22 mouse cellular contexts compared by ENCODE assay signal in genomic region chr3:27247785-27248184, GRCm38 (mm10).
DNase-seq lines count a peak whose midpoint lies in the region; ATAC-seq and TF ChIP-seq lines count a peak whose summit lies in the region.
"Had no signal": no experiment of that assay in that cellular context is flagged by ENCODE, and none has a peak within 500 bp of the region (broad histone marks: within the 10 kb centered on the region; RNA-seq: fewer than 3 reads in every experiment).

No protein-coding gene starts in this region.

- no peak overlapping the region for H3K4me3 ChIP-seq in layer of hippocampus, adult 2 months
- H3K4me3 ChIP-seq: embryonic facial prominence, embryonic 12.5 days; forebrain, embryonic 12.5 days; heart, embryonic 15.5 days; hindbrain, embryonic 12.5 days had no signal

- ATAC-seq in frontal cortex, adult (ENCODE audit: low TSS enrichment): 0 out of 2 replicates have a peak, but pooled peaks have one; percentile 21
- 0 out of 2 replicates have a peak, but pooled peaks have one; percentile 25 for ATAC-seq in common myeloid progenitor, adult 5-6 weeks (replicated peaks; ENCODE audit: low read depth, poor library complexity, severe bottlenecking)
- no peak for ATAC-seq in cerebellum, adult (ENCODE audit: insufficient number of reproducible peaks, low FRiP score, low TSS enrichment)
- ATAC-seq: forebrain, embryonic 16.5 days; hindbrain, embryonic 16.5 days; inflammation-experienced regulatory T-cells, adult 6 months had no signal

- DNase-seq in frontal cortex, postnatal 25 days (ENCODE audit: low spot score in 2 of 2): no peak
- no peak for DNase-seq in layer of hippocampus, adult 2 months (ENCODE audit: low spot score in 2 of 2)
- no peak for DNase-seq in layer of hippocampus, adult 11-12 months (ENCODE audit: low spot score)
- DNase-seq in right cerebral cortex, postnatal 4 days: no peak
- DNase-seq: adrenal gland, adult 8-10 months; adrenal gland, postnatal 36 days; cerebellum, adult 11 months; cerebellum, adult 8-10 months; cerebellum, postnatal 14 days; gastrocnemius, postnatal 36 days; heart, adult 18-20 months; heart, postnatal 36 days had no signal

- peak; percentile 47 for TF ChIP-seq CTCF in layer of hippocampus, adult 2 months (conservative IDR thresholded peaks at IDR 0.05)

- no peak overlapping the region for H3K27ac ChIP-seq in layer of hippocampus, adult 2 months
- H3K27ac ChIP-seq: embryonic facial prominence, embryonic 12.5 days; forebrain, embryonic 12.5 days; heart, embryonic 15.5 days; hindbrain, embryonic 12.5 days had no signal
